Mouse (Mus musculus): ENCODE results near the gene Ttn. TPM values are rescaled to one million over a fixed set of nuclear protein-coding genes. Genes with fewer than 3 reads are reported as not detected.

Gene Ttn
- polyA plus RNA-seq, 1 experiment from 2014 or later = 6.5 TPM

DNA sequence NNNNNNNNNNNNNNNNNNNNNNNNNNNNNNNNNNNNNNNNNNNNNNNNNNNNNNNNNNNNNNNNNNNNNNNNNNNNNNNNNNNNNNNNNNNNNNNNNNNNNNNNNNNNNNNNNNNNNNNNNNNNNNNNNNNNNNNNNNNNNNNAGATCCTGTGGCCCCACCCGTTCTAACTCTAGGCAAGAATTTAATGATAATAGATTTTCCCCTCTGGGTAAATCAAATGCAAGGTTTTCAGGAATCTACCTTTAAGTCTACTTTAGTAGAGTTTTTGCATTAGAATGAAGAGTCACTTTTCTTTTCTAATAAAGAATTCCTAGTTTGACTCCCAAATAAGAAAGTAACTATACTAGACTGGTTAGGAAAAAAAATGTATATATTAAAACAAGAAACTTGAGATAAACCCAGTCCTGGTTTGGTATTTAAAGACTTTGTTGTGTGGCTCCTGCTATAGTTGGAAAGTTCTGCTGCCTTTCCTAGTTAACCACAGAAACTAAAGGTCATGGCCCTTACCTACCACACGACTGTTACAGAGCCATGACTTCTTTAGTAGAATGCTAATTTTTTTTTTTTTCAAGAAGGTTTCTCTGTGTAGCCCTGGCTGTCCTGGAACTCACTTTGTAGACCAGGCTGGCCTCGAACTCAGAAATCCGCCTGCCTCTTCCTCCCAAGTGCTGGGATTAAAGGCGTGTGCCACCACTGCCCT, 177.0 kb downstream of the Ttn start:
- Histone ChIP-seq H3K27ac (ENCODE audit: low read length) (no peak overlapping the region), H3K4me2 (ENCODE audit: low read depth, low read length) (no peak overlapping the region), H3K4me3 (ENCODE audit: low read depth, low read length) (no peak overlapping the region), H3K27me3 (ENCODE audit: control insufficient read depth, insufficient read depth, low read depth, low read length) (no peaks in the 10 kb centered on the region), H3K9ac (ENCODE audit: low read depth, low read length) (no peak overlapping the region), H3K4me1 (ENCODE audit: control insufficient read depth, low read depth, low read length) (no peaks in the 10 kb centered on the region), H3K36me3 (ENCODE audit: control insufficient read depth, insufficient read depth) (no peaks in the 10 kb centered on the region), H3K9me3 (replicated peaks; ENCODE audit: control insufficient read depth, low read length) (no peaks in the 10 kb centered on the region)
- 48% methylated on average over 5 of the region's 5 CpGs for WGBS (ENCODE audit: insufficient replicate concordance)
- no peak for ATAC-seq (ENCODE audit: low read depth)

DNA sequence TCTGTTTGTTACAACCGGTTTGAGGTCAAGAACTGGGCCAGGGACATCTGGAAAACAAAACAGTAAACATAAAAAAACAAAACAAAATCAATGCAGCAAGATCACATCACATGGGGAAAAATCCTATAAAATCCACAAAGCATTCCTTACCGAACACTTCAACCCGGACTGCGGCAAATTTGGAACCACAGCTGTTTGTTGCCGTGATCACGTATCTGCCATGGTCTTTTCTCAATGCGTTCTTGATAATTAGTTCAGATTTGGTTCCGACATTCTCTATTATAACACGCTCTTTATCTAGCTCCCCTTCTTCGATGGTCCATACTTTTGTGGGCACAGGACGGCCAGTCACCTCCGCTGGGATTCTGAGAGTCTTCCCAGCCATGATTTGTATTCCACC, 198.2 kb downstream of the Ttn start:
- Histone ChIP-seq H3K4me2 (ENCODE audit: low read depth, low read length) (no peak overlapping the region), H3K9me3 (replicated peaks; ENCODE audit: control insufficient read depth, low read length) (peaks cover 3% of the 10 kb centered on the region), H3K27me3 (ENCODE audit: control insufficient read depth, insufficient read depth, low read depth, low read length) (no peaks in the 10 kb centered on the region), H3K36me3 (ENCODE audit: control insufficient read depth, insufficient read depth) (no peaks in the 10 kb centered on the region), H3K9ac (ENCODE audit: low read depth, low read length) (no peak overlapping the region), H3K4me1 (ENCODE audit: control insufficient read depth, low read depth, low read length) (no peaks in the 10 kb centered on the region), H3K27ac (ENCODE audit: low read length) (no peak overlapping the region), H3K4me3 (ENCODE audit: low read depth, low read length) (no peak overlapping the region)
- WGBS (ENCODE audit: insufficient replicate concordance) = 80% methylated on average over 12 of the region's 12 CpGs
- ATAC-seq (ENCODE audit: low read depth) = no peak

DNA sequence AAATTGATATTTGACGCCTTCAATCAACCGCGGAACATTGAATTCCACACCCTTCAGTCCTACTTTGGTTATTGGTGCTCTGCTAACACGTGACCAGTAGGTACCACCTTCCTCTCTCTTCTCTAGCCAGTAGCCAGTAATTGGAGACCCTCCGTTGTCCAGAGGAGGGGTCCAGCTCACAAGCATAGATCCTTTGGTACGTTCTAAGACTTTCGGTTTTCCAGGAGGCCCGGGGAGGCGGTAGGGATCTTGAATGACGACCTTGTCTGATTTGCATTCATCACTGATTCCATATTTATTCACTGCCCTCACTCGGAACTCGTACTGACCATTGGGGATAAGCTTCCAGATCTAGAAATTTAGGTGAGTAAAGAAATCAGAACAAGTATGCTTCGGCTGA, 201.6 kb downstream of the Ttn start:
- Histone ChIP-seq H3K27me3 (ENCODE audit: control insufficient read depth, insufficient read depth, low read depth, low read length) (no peaks in the 10 kb centered on the region), H3K4me1 (ENCODE audit: control insufficient read depth, low read depth, low read length) (no peaks in the 10 kb centered on the region), H3K27ac (ENCODE audit: low read length) (no peak overlapping the region), H3K9ac (ENCODE audit: low read depth, low read length) (no peak overlapping the region), H3K36me3 (ENCODE audit: control insufficient read depth, insufficient read depth) (no peaks in the 10 kb centered on the region), H3K4me2 (ENCODE audit: low read depth, low read length) (no peak overlapping the region), H3K4me3 (ENCODE audit: low read depth, low read length) (no peak overlapping the region), H3K9me3 (replicated peaks; ENCODE audit: control insufficient read depth, low read length) (peaks cover 3% of the 10 kb centered on the region)
- WGBS (ENCODE audit: insufficient replicate concordance) = 68% methylated on average over 13 of the region's 13 CpGs
- no peak for ATAC-seq (ENCODE audit: low read depth)

DNA sequence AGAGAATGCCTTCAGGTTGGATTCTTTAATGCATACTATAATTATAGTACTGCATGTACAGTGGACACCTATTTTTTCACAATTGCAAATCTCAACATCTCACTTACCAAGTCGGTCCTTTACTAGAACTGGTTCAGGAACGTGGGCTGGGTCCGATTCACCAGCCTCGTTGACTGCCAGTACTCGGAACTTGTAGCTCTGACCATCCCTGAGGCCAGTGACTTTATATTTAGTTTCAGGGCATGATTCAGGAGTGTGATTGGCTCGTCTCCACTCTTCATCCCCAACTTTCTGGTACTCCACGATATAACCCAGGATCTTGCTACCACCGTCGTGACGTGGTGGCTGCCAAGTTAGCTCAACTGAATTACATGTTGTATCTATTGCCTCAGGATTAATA, 212.5 kb downstream of the Ttn start:
- H3K36me3 ChIP-seq (ENCODE audit: control insufficient read depth, insufficient read depth) = no peaks in the 10 kb centered on the region
- no peak overlapping the region for H3K4me3 ChIP-seq (ENCODE audit: low read depth, low read length)
- no peak overlapping the region for H3K27ac ChIP-seq (ENCODE audit: low read length)
- H3K9me3 ChIP-seq (replicated peaks; ENCODE audit: control insufficient read depth, low read length) = 0 out of 2 replicates have a peak, but pooled peaks cover 3% of the 10 kb centered on the region
- ATAC-seq (ENCODE audit: low read depth) = no peak
- 72% methylated on average over 10 of the region's 10 CpGs for WGBS (ENCODE audit: insufficient replicate concordance)
- no peak overlapping the region for H3K4me2 ChIP-seq (ENCODE audit: low read depth, low read length)
- no peaks in the 10 kb centered on the region for H3K27me3 ChIP-seq (ENCODE audit: control insufficient read depth, insufficient read depth, low read depth, low read length)
- H3K4me1 ChIP-seq (ENCODE audit: control insufficient read depth, low read depth, low read length) = no peaks in the 10 kb centered on the region
- H3K9ac ChIP-seq (ENCODE audit: low read depth, low read length) = no peak overlapping the region

DNA sequence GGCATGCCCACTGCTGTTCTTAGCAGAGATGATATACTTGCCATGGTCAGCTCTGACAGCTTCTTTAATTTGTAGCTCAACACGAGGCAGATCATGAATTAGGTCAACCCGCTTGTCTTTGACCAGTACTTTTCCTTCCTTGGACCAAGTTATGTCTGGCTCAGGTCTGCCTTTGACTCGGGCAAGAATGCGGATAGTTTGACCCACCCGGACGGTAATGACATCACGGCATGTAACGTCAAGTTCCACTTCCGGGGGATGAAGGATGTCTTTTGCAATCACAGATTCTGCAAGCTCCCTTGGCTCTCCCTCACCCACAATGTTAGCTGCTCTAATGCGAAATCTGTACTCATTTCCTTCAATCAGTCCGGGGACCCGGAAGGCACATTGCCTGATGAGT, 215.1 kb downstream of the Ttn start:
- H3K4me2 ChIP-seq (ENCODE audit: low read depth, low read length) = no peak overlapping the region
- H3K4me3 ChIP-seq (ENCODE audit: low read depth, low read length) = no peak overlapping the region
- no peak overlapping the region for H3K9ac ChIP-seq (ENCODE audit: low read depth, low read length)
- ATAC-seq (ENCODE audit: low read depth) = no peak
- H3K36me3 ChIP-seq (ENCODE audit: control insufficient read depth, insufficient read depth) = no peaks in the 10 kb centered on the region
- H3K9me3 ChIP-seq (replicated peaks; ENCODE audit: control insufficient read depth, low read length) = 0 out of 2 replicates have a peak, but pooled peaks cover 3% of the 10 kb centered on the region
- H3K27me3 ChIP-seq (ENCODE audit: control insufficient read depth, insufficient read depth, low read depth, low read length) = no peaks in the 10 kb centered on the region
- H3K27ac ChIP-seq (ENCODE audit: low read length) = no peak overlapping the region
- 80% methylated on average over 12 of the region's 12 CpGs for WGBS (ENCODE audit: insufficient replicate concordance)
- H3K4me1 ChIP-seq (ENCODE audit: control insufficient read depth, low read depth, low read length) = no peaks in the 10 kb centered on the region

DNA sequence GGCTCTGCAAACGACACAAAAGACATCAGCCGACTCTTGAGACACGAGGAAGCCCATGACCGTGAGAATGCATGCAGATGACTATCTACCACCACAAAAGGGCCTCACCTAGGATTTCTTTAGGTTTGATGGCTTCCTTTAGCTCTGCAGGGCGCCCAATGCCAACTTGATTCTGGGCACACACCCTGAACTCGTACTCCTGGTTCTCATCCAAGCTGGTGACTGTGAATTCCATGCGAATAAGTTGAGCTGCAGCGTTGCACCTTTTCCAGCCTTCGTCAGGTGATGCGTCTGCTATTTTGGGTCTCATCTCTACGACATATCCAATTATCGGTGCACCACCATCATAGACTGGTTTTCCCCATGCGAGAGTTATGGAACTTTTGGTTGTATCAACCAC, 217.8 kb downstream of the Ttn start:
- 68% methylated on average over 13 of the region's 13 CpGs for WGBS (ENCODE audit: insufficient replicate concordance)
- no peak overlapping the region for H3K27ac ChIP-seq (ENCODE audit: low read length)
- no peaks in the 10 kb centered on the region for H3K4me1 ChIP-seq (ENCODE audit: control insufficient read depth, low read depth, low read length)
- H3K9me3 ChIP-seq (replicated peaks; ENCODE audit: control insufficient read depth, low read length) = 0 out of 2 replicates have a peak, but pooled peaks cover 3% of the 10 kb centered on the region
- H3K9ac ChIP-seq (ENCODE audit: low read depth, low read length) = no peak overlapping the region
- H3K4me3 ChIP-seq (ENCODE audit: low read depth, low read length) = no peak overlapping the region
- H3K4me2 ChIP-seq (ENCODE audit: low read depth, low read length) = no peak overlapping the region
- no peaks in the 10 kb centered on the region for H3K36me3 ChIP-seq (ENCODE audit: control insufficient read depth, insufficient read depth)
- ATAC-seq (ENCODE audit: low read depth) = no peak
- no peaks in the 10 kb centered on the region for H3K27me3 ChIP-seq (ENCODE audit: control insufficient read depth, insufficient read depth, low read depth, low read length)

DNA sequence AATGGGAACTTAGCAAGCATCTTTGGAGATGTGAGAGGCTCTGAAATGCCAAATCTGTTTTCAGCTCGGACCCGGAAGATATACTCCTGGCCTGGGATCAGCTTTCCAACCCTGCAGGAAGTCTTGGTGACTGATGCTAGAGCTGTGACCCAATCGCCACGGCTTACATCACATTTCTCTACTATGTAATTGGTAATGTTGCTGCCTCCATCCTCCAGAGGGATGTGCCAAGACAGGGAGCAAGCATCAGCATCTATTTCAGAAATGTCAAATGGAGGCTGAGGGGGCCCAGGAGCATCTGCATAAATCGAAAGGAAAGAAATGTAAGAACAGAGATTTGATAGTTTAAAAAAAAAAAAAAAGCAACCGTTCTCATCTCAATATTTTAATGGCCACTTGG, 220.2 kb downstream of the Ttn start:
- 68% methylated on average over 6 of the region's 6 CpGs for WGBS (ENCODE audit: insufficient replicate concordance)
- Histone ChIP-seq H3K27me3 (ENCODE audit: control insufficient read depth, insufficient read depth, low read depth, low read length) (no peaks in the 10 kb centered on the region), H3K4me2 (ENCODE audit: low read depth, low read length) (no peak overlapping the region), H3K4me1 (ENCODE audit: control insufficient read depth, low read depth, low read length) (no peaks in the 10 kb centered on the region), H3K9ac (ENCODE audit: low read depth, low read length) (no peak overlapping the region), H3K4me3 (ENCODE audit: low read depth, low read length) (no peak overlapping the region), H3K36me3 (ENCODE audit: control insufficient read depth, insufficient read depth) (no peaks in the 10 kb centered on the region), H3K27ac (ENCODE audit: low read length) (no peak overlapping the region), H3K9me3 (replicated peaks; ENCODE audit: control insufficient read depth, low read length) (no peaks in the 10 kb centered on the region; the same call in 1 of the 2 replicates)
- ATAC-seq (ENCODE audit: low read depth) = no peak

DNA sequence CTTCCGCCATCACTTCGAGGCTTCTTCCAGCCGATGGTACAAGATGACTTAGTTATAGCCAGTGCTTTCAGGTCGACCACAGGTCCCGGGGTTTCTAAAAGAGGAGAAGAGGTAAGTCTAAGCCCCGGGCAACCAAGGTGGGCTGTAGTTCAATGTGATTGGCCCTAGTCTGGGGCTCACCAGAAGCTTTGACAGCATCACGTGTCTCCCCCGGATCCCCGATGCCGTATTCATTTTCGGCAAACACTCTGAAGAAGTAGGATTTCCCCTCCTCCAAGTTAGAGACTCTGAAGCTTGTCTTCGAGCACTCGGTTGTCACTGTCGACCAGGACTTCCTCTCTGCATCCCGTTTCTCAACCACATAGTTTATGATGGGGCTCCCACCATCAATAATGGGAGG, 225.9 kb downstream of the Ttn start:
- 79% methylated on average over 15 of the region's 15 CpGs for WGBS (ENCODE audit: insufficient replicate concordance)
- no peaks in the 10 kb centered on the region for H3K36me3 ChIP-seq (ENCODE audit: control insufficient read depth, insufficient read depth)

DNA sequence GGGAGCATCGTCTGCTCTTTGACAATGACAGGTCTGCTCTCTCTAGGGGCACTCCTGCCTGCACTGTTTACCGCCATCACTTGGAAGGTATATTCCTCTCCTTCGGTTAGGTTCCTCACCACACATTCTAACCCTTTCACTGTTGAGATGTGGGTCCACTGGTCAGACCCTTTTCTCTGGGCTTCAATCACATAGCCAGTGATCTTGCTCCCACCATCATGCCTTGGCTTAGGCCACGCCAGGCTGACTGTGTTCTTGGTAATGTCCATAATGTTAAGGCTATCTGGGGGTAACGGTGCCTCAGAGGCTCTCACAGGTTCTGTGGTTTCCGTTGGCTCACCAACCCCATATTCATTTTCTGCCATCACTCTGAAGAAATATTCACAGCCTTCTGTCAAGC, 230.4 kb downstream of the Ttn start:
- Histone ChIP-seq H3K27me3 (ENCODE audit: control insufficient read depth, insufficient read depth, low read depth, low read length) (no peaks in the 10 kb centered on the region), H3K4me2 (ENCODE audit: low read depth, low read length) (no peak overlapping the region), H3K4me3 (ENCODE audit: low read depth, low read length) (no peak overlapping the region), H3K9me3 (replicated peaks; ENCODE audit: control insufficient read depth, low read length) (peaks cover 2% of the 10 kb centered on the region; the same call in 1 of the 2 replicates), H3K4me1 (ENCODE audit: control insufficient read depth, low read depth, low read length) (no peaks in the 10 kb centered on the region), H3K36me3 (ENCODE audit: control insufficient read depth, insufficient read depth) (no peaks in the 10 kb centered on the region), H3K9ac (ENCODE audit: low read depth, low read length) (no peak overlapping the region), H3K27ac (ENCODE audit: low read length) (no peak overlapping the region)
- 71% methylated on average over 6 of the region's 6 CpGs for WGBS (ENCODE audit: insufficient replicate concordance)
- no peak for ATAC-seq (ENCODE audit: low read depth)

More for the DNA sequence above, 225.9 kb downstream of the Ttn start:
- Histone ChIP-seq H3K27ac (ENCODE audit: low read length) (no peak overlapping the region), H3K9ac (ENCODE audit: low read depth, low read length) (no peak overlapping the region), H3K4me3 (ENCODE audit: low read depth, low read length) (no peak overlapping the region), H3K9me3 (replicated peaks; ENCODE audit: control insufficient read depth, low read length) (peaks cover 2% of the 10 kb centered on the region; the same call in 1 of the 2 replicates), H3K27me3 (ENCODE audit: control insufficient read depth, insufficient read depth, low read depth, low read length) (no peaks in the 10 kb centered on the region), H3K4me2 (ENCODE audit: low read depth, low read length) (no peak overlapping the region), H3K4me1 (ENCODE audit: control insufficient read depth, low read depth, low read length) (no peaks in the 10 kb centered on the region)
- ATAC-seq (ENCODE audit: low read depth) = no peak
